Mouse (Mus musculus): ENCODE data around the gene Zfp444.
"Not testable (repeated sequence)": the region's sequence is repeated elsewhere in the genome, so short reads cannot be mapped to it uniquely, and the experiment has no call there.

DNA sequence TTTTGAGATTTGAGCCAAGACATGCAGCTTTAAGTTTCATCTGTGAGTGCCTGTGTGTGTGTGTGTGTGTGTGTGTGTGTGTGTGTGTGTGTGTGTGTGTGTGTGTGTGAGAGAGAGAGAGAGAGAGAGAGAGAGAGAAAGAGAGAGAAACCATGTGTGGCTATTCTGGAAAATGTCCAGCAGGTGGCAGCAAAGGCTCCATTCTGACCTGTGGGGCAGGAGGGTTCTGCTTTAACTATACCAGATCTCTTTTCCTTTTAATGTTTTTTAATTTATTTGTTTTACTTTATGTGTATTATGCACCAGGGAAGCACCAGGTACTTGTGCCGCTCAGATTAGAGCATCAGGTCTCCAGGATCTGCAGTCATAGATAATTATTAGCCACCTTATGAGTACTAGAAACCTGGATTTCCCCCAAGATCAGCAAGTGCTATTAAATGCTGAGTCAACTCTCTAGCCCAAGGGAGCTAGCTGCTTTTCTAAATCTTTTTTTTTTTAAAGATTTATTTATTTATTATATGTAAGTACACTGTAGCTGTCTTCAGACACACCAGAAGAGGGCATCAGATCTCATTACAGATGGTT is 68.9 kb downstream of the Zfp444 start:
- TF ChIP-seq POLR2A, EP300 (IDR thresholded peaks at IDR 0.05; ENCODE audit: insufficient read depth, low read depth, low read length): not testable (repeated sequence)
- peak; percentile 62 for TF ChIP-seq CTCF (IDR thresholded peaks at IDR 0.05)

Measured in heart, adult 2 months (tissue).